Mouse (Mus musculus): Measurements from ENCODE around the gene Ip6k2.
A peak's percentile ranks its signal among the peaks of the same experiment; 100 is the strongest.

DNA sequence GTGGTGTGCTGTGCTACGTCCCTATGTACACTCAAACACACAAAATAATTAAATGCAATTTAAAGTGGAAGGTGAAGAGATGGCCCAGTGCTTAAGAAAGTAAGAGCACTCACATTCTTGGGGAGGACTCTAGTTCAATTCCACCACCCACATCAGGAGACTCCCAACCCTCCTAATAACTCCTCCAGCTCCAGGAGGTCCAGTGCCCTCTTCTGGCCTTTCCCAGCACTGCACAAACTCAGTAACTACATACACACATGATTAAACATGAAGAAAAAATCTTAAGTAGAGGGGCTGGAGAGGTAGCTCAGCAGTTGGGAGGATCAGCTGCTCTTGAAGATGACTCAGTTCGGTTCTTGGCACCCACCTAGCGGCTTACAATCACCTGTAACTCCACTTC is 35.9 kb downstream of the Ip6k2 start:
- peak; percentile 74 for TF ChIP-seq CTCF (IDR thresholded peaks at IDR 0.05; ENCODE audit: extremely low read depth, insufficient read depth, low read length)
- TF ChIP-seq POLR2A (IDR thresholded peaks at IDR 0.05; ENCODE audit: extremely low read depth, insufficient read depth, low read length): no peak

All from cortical plate, adult 2 months (tissue).